Mouse (Mus musculus): ENCODE measurements around the gene Mypn. TPM values are rescaled to one million over a fixed set of nuclear protein-coding genes. Genes with fewer than 3 reads are reported as not detected.
A peak's percentile ranks its signal among the peaks of the same experiment; 100 is the strongest.

Gene Mypn
- total RNA-seq, 2 experiments from 2014 or later = 3.0 to 3.2 TPM

DNA sequence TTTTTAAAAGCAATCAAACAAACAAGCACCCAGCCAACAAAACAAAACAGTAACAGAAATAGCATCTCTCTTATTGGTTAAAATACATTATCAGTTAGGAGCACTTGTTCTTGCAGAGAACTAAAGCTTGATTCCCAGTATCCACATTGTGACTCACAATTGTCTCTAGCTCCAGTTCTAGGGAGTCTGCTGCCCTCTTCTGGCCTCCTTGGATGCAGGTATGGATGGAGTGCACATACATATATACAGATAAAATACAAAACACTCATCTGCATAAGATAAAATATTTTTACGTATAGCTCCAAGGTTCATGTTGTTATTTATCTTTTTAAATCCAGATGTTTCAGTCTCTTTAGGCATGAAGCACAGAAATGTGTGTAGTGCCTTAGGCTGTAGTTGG lies 47.4 kb downstream of the Mypn start:
- no peak for DNase-seq (ENCODE audit: low spot score in 2 of 2)

DNA sequence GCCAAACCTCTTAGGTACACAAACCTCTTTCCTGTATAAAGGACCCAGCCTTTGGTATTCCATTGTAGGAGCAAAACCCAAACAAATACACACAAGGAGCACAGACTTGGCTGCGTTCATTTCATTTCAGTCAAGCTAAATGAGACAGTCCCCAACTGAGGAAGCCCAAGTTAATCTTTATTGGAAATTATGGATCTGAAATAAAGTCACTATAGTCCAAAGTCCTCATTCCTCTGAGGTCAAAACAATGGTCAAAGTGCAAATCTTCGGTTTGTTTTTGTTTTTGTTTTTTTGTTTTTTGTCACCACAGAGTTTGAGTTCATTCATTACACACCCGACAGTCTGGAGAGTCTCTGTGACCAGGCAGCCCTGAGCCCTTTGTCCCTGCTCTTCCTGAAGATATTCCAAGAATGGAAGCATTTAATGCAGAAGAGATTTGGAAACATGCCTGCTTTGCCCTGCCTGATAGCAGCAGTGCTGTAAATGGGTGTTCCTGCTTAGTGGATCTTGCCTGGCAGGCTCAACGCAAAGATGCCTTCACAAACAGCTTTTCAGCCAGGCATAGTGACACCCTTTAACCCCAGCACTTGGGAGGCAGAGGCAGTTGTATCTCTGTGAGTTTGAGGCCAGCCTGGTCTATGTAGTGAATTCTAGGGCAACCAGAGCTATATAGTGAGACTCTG lies 47.9 kb downstream of the Mypn start:
- no peak for DNase-seq (ENCODE audit: low spot score in 2 of 2)

DNA sequence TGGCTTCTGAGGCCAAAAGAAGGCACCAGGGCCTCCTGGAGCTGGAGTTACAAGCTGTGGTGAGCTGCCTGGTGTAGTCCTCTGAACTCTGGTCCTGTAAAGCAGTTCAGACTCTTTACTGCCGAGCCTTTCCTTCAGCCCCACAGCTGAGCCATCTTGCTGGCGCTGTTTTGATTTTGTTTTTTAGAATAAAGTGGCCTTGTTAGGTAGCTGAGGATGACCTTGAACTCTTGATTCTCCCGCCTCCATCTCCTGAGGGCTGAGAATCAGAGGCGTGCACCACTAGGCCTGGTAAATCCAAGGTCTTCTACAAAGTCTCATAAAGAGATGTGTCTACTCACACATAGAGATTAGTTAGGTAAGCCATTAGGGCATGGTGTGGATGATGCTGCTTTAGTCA lies 49.0 kb downstream of the Mypn start:
- DNase-seq (ENCODE audit: low spot score in 2 of 2) = no peak

DNA sequence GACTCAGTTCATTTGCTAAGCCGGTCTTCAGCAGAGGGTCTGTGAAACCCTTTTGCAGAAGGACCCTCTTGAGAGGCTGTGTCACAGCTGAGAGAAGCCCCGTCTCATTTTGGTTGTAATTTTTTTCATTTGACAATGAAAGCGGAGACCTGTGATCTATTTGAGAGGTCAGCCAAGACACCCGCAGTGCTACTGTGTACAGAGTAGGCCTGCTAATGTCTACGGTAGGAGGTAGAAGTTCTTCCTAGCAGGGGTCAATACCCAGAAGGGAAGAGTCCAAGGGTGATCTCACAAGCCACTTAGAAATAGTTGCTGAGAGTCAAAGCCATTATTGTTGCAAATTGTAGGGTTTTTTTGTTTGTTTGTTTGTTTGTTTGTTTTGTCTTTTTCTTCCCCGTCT lies 49.5 kb downstream of the Mypn start:
- no peak for DNase-seq (ENCODE audit: low spot score in 2 of 2)

DNA sequence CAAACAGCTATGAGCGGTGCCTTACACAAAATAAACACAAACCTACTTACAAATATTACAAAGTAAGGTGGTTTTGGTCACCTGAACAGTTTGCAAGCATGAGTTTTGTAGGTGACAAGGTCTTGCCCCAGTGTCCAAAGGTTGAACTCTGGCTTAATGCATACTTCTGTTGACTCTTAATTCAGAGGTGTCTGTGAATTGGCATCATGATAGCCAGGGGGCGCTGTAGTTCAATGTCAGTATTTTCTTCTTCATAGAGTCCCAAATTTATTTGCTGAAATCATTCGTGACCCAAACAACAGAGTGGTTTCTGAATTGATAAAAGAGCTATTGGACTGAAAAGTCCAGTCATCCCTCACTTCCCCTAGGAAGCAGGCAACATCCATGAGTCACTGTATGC lies 50.2 kb downstream of the Mypn start:
- DNase-seq (ENCODE audit: low spot score in 2 of 2) = peak; percentile 65 to 71

DNA sequence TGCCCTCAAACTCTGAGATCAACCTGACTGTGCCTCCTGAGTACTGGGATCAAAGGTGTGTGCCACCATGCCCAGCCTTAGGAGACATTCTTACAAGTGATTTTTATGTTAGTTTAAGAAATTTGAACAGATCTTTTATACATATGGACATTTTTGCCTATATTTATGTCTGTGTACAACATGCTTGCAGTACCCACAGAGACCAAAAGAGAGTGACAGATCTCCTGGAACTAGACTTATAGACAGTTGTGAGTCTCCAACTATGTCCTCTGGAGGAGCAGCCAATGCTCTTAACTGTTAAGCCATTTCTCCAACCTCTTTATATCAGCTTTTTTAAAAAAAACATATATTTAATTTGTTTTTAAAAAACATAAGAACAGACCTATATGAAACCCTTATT lies 51.4 kb downstream of the Mypn start:
- no peak for DNase-seq (ENCODE audit: low spot score in 2 of 2)

- DNase-seq (ENCODE audit: low spot score in 2 of 2) = no peak
Measured at GRCm38 (mm10) chr10:63142660-63143059, 61.1 kb downstream of the Mypn start.

DNA sequence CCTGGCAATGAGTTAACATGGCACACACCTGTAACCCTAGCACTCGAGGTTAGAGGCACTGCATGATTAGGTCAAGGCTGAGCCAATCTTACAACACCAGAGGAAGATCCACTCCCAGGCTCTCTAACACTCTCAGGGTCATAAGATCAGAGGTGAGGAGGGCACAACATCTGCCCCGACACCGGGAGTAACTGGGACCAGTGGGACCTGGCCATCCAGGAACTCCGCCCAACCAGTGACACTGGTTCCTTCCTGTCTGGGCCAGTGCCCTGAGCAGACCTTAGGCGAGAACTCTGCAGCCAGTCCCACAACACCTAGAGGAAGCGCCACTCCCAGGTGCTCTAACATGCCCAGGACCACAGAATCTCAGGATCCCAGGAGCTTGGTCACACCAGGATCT lies 67.3 kb downstream of the Mypn start:
- no peak for DNase-seq (ENCODE audit: low spot score in 2 of 2)

GRCm38 (mm10) chr10:63135680-63136079 lies 68.1 kb downstream of the Mypn start:
- no peak for DNase-seq (ENCODE audit: low spot score in 2 of 2)

GRCm38 (mm10) chr10:63133326-63133725 lies 70.4 kb downstream of the Mypn start:
- DNase-seq (ENCODE audit: low spot score in 2 of 2) = no peak

- no peak for DNase-seq (ENCODE audit: low spot score in 2 of 2)
Measured at GRCm38 (mm10) chr10:63132356-63132755, 71.4 kb downstream of the Mypn start.

DNA sequence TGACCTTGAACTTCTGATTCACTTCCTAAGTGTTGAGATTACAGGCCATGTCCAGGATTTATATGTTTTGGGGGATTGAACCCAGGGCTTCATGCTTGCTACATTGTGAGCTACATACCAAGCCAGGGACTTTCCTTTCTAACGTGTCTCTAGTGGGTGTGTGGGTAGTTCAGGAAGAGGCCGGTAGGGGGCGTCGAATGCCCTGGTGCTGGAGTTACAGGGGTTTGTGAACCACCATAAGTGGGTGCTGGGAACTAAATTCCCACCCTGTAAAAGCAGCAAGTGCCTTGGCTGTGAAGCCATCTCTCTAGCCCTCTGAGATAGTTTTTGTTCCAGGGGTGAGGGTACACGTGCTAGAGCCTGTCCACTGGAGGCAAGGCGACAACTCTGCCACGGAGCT lies 73.3 kb downstream of the Mypn start:
- no peak for DNase-seq (ENCODE audit: low spot score in 2 of 2)

- DNase-seq (ENCODE audit: low spot score in 2 of 2) = no peak
Measured at GRCm38 (mm10) chr10:63128256-63128655, 75.5 kb downstream of the Mypn start.

DNA sequence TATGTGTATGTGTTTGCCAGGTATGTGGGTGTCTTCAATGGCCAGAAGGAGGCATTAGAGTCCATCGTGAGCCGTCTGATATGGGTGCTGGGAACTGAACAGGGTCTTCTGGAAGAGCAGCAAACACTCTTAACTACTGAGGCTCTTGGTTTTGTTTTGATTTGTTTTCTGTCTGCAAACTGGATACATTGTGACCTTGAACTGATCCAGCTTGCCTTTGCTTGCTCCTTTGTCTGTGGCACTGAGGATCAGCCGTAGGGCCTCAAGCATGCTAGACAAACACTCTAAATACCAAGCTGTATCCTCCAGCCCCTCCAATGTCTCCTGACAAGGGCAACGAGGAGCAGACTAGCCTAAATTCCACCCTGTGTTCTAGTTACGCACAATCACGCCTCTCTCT lies 76.6 kb downstream of the Mypn start:
- no peak for DNase-seq (ENCODE audit: low spot score in 2 of 2)

DNA sequence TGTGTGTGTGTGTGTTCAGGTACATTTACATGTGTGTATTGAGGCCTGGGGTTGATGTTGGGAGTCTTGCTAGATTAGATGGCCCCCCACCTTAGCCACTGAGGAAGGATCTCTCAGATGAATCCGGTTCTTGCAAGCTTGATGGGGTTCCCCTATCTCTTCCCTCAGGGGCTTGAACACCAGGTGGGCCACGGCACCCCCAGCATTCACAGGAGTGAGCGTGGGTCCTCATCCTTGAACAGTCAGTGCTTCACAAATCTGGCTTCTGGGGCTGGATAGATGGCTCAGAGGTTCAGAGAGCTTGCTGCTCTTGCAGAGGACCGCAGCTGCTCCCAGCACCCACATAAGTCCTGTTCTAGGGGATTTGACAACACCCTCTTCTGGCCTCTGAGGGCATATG lies 77.6 kb downstream of the Mypn start:
- no peak for DNase-seq (ENCODE audit: low spot score in 2 of 2)

DNA sequence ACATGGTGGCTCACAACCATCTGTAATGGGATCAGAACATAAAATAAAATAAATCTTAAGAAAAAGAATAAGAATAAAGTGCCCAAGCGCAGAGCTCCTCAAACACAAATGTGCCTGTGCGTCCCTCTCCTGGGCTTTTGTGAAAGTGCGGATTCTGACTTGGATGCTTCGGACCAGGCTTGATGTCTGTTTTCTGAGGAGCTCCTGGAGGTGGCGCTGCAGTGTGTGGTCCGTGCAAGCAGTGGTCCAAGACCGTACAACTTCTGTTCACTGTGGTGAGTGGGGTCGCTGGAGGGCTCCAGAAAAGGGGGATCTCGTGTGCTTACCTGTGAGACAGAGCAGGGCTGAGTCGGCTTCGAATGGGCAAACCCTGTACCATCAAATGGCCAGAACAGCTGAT lies 78.4 kb downstream of the Mypn start:
- DNase-seq (ENCODE audit: low spot score in 2 of 2) = no peak

DNA sequence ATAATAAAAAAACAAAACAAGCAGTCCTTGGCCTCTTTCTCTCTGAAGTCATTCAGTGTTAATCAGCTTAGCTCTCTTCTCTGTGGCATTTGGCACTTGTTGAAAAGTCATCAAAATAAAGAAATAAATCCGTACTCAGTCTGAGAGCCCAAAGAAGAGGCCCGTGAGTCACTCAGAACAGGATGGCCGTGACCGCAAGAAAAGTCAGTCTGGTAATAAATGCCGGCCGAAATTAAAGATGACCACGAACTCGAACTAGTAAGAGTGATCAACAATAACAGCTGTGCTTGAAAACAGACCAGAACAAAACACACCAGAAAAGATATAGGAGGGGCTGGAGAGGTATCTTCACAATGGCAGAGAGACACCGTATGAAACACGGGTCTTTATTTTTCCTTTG lies 79.7 kb downstream of the Mypn start:
- no peak for DNase-seq (ENCODE audit: low spot score in 2 of 2)

- DNase-seq (ENCODE audit: low spot score in 2 of 2) = no peak
Measured at GRCm38 (mm10) chr10:63123141-63123540, 80.6 kb downstream of the Mypn start.

DNA sequence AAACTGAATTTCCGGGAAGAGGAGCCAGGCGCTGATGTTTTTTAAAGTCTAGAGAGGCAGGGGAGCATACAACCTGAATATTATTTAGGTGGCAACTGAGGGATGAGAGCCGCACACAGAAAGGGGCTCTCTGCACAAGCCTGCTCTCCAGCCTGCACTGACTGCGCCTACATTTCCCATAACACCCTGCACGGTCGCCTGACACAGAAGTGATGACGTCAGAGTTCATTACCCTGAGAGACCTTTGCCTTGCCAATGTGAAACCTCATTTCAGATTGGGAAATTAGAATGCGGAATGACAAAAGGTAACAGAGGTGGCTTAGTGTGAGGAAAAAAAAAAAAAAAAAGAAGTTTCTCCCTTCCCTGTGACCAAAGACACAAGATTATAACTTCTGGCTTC lies 81.2 kb downstream of the Mypn start:
- DNase-seq (ENCODE audit: low spot score in 2 of 2) = peak in 1 of 2 experiments; percentile 62

- DNase-seq (ENCODE audit: low spot score in 2 of 2) = no peak
Measured at GRCm38 (mm10) chr10:63121961-63122360, 81.8 kb downstream of the Mypn start.

DNA sequence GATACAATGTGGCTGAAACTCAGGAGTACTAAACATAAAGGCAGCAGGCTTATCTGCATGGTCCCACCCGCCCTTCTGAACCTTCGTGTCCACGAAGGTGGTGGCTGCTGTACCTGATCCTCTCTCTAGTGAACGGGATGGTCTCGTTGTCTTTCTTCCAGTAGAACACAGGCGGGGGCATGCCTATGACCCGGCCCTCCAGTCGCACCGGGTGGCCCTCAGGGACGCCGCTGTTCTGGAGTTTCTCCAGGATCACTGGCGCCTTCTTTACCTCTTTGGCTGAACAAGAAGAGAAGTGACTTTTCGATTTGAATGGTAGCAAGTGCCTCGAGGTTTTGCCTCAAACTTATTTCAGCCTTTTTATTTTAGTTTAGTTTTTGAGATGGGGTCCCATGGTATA lies 83.8 kb downstream of the Mypn start:
- DNase-seq (ENCODE audit: low spot score in 2 of 2) = no peak

DNA sequence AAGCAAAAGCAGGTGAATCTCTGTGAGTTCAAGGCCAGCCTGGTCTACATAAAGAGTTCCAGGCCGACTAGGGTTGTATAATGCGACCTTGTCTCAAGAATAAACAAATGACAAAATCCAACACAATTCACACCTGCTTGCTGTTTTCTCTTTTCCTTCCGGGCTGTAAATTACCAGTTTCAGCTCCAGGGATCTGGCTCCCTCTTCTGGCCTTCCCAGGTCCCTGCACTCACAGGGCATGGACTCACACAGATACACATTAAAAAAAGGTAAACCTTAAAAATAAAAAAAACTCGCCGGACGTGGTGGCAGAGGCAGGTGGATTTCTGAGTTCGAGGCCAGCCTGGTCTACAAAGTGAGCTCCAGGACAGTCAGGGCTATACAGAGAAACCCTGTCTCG lies 86.2 kb downstream of the Mypn start:
- no peak for DNase-seq (ENCODE audit: low spot score in 2 of 2)

DNA sequence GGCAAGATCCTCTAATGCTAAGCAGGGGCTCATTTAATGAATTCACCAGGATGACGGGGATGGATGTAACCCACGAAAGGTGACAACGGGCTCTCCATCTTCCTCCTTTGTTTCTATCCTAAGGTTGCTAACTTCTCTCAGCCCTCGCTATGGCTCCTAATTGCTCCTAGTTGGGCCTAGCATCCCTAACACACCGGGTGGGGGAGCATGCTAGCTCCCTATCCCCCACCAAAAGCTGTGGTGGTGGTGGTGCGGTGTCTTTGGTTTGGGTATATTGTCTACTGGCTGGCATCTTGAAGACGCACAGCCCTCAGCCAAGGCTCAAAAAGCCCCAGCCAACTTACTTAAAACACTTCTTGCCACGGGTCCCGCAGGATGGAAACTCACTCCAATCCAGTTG lies 87.4 kb downstream of the Mypn start:
- DNase-seq (ENCODE audit: low spot score in 2 of 2) = no peak

DNA sequence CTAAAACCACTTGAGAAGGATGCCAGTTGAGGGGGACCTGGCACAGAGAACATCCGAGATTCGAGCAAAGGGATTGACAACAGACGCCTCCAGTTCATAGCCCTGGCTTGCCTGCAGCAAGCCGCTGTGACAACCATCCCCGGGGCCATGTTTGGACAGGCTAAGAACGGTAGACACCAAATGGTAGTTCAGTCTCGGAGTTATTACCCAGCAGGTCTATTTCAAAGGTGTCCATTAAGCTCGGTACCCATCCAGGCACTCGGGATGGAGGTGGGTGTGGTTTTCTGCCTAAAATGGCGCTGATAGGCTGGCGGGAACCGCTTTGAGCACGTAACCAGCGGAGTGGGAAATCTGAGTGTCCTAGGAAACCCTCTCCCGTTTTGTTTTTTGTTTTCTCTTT lies 87.9 kb downstream of the Mypn start:
- no peak for DNase-seq (ENCODE audit: low spot score in 2 of 2)

Measured in layer of hippocampus, postnatal 14 days (tissue).